Mouse (Mus musculus): ENCODE data around the gene Men1.

Gene Men1

DNA sequence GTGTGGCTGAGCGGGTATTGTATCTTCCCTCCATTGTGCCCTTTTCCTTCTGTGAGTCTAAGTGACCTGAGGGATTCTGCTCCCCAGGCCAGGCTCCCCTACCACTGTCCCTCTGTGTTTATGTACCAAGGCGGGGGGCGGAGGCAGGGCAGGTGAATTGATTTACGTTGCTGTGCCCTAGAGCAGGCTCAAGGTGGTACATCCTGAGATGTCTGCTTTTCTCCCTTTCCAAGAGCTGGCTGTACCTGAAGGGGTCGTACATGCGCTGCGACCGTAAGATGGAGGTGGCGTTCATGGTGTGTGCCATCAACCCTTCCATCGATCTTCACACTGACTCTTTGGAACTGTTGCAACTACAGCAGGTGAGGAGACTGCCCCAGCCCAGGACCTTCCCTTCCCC, 2.1 kb downstream of the Men1 start:
- intact Hi-C loops (cut with DNase I), result no loop called here

DNA sequence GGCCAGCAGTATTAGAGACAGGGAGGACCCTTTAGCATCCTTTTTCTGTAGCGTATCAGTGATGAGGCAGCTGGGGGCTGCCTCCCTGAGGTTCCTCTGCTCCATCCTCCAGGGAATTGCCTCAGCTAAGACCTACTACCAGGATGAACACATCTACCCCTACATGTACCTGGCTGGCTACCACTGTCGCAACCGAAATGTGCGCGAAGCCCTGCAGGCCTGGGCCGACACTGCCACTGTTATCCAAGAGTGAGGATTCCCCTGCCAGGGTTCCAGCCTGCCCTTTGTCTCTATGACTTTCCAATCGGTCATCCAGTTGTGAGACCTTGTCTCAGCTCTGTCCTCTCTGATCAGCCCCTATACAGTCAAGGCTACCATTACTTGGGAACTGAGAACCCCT, 3.4 kb downstream of the Men1 start:
- intact Hi-C loops (cut with DNase I), result no loop called here

GRCm38 (mm10) chr19:6338716-6339115, 3.9 kb downstream of the Men1 start:
- intact Hi-C loops (cut with DNase I), result no loop called here

- intact Hi-C loops (cut with DNase I), result no loop called here
These were observed 4.4 kb downstream of the Men1 start for GRCm38 (mm10) chr19:6339191-6339590.

DNA sequence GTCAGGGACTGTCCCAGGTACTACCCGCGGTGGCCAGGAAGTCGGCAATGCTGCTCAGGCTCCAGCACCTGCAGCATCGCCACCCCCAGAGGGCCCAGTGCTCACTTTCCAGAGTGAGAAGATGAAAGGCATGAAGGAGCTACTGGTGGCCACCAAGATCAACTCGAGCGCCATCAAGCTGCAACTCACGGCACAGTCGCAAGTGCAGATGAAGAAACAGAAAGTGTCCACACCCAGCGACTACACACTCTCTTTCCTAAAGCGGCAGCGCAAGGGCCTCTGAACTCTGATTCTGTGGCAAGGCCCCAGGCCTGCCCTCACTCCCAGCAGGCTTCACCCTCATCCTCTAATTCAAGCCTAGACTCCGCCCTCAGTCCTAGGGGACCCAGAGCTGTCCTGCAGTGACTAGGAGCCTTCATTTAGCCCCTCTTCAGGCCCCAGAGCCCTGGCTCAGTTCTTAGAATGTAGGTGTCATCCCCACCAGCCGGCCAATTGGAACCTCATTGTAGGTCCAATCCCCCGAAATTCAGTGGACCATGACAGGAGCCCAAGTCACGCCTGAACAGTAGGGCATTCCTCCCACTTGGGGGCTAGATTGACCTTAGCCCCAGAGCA, 5.2 kb downstream of the Men1 start:
- intact Hi-C loops (cut with DNase I), result no loop called here

GRCm38 (mm10) chr19:6340524-6341452, 6.0 kb downstream of the Men1 start, which contains the start of gene Map4k2:
Map4k2 (plus strand) TSS chr19:6341135.
- intact Hi-C loops (cut with DNase I), result no loop called here

- intact Hi-C loops (cut with DNase I), result no loop called here
These were observed 6.8 kb downstream of the Men1 start for GRCm38 (mm10) chr19:6341453-6342077.

DNA sequence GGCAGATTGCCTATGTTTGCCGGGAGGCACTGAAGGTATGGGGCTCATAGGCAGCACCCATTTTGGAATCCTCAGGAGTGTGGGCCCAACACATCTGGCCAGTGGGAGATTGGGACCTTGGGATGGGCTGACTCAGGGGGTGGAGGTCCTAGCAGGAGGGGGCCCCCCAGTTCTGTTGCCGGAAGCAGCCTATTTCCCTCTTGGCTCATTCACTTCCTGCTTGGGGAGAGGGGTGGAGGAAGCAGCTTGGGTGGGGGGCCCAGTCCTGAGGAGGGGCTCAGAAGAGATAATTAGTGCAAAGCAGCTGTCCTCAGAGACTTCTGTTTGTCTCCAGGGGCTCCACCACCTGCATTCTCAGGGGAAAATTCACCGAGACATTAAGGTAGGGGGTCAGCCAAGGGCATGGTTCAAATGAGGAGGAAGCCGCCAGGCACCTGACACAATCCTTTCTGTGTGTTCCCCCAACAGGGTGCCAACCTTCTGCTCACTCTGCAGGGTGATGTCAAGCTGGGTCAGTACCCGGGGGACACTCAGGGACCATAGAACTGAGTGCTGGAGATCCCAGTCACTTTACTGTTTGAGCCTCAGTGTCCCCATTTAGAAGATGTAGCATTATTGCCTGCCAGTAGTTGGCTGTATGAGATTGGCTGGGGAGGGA, 7.6 kb downstream of the Men1 start:
- intact Hi-C loops (cut with DNase I), result no loop called here

GRCm38 (mm10) chr19:6343066-6343925, 8.5 kb downstream of the Men1 start:
- intact Hi-C loops (cut with DNase I), result no loop called here

- intact Hi-C loops (cut with DNase I), result no loop called here
These were observed 9.2 kb downstream of the Men1 start for GRCm38 (mm10) chr19:6343996-6344395.

DNA sequence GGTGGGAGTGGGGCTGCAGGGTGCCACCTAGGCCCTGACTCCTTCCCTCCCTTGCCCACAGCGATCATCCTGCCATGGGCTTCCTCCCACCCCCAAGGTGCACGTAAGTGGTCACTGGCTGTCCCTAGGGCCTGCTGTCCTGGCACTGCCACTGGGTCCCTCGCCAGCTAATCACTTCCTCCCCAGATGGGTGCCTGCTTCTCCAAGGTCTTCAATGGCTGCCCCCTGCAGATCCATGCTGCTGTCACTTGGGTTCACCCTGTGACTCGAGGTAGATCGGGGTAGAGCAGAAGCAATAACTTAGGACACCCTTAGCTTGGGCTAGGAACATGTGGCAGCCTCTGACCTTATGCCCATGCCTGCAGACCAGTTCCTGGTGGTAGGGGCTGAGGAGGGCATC, 11.2 kb downstream of the Men1 start:
- intact Hi-C loops (cut with DNase I), result no loop called here

GRCm38 (mm10) chr19:6346661-6347060, 11.9 kb downstream of the Men1 start:
- intact Hi-C loops (cut with DNase I), result no loop called here

DNA sequence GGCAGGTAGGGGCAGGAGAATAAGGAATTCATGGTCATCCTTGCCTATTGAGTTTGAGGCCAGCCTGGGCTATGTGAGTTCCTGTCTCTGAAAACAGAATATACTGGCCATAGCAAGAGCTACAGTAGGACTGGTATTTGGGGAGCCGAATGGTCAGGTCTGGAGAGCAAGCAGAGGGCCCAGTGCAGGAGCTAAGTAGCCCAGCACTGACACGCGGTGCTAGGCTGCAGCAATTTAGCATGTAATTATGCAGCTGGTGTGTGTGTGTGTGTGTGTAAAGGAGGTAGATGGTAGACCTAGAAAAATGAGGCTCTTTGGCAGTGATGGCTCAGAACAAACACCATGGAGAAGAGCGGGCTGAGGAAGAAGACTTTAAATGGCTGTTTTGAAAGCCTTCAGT, 12.8 kb downstream of the Men1 start:
- intact Hi-C loops (cut with DNase I), result no loop called here

- intact Hi-C loops (cut with DNase I), result no loop called here
These were observed 13.9 kb downstream of the Men1 start for GRCm38 (mm10) chr19:6348717-6349116.

- intact Hi-C loops (cut with DNase I), result no loop called here
These were observed 14.6 kb downstream of the Men1 start for GRCm38 (mm10) chr19:6349215-6349983.

- intact Hi-C loops (cut with DNase I), result no loop called here
These were observed 16.8 kb downstream of the Men1 start for GRCm38 (mm10) chr19:6351431-6352106.

GRCm38 (mm10) chr19:6352107-6352505, 17.3 kb downstream of the Men1 start:
- intact Hi-C loops (cut with DNase I), result no loop called here

DNA sequence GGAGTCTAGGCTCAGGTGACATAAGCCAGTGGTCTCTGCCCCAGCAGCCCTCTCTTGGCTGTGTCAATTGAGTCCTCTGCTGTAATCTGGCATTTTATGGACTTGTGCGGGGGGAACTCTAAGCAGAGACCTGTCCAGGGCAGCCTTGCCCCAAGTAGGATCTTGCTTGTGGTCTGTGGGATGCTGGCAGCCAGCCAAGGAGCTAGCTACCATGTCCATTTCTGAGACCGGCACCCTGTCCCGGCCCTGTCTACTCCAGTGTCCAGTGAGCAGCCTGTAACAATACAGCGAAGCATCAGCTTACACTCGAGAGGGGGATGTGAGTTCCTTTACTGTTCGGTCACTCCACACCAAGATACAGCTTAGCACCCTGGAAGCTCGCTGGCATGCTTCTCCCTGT, 19.3 kb downstream of the Men1 start:
- intact Hi-C loops (cut with DNase I), result no loop called here

DNA sequence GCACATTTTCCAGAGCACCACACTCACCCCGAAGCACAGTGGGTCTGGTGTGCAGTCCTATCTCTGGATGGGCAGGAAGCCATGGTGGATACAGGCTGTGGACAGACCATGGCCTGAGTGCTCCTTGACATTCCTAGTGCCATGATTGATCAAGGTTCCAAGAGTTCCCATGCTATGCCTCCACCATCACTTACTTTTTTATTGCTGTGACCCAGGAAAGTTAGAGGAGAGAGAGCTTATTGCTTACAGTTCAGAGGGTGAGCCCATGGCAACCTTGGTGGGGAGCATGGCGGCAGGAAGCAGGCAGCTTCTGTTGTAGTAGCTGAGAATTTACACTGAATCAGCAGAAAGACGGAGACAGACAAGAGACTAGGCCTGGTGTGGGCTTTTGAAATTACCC, 26.5 kb downstream of the Men1 start:
- intact Hi-C loops (cut with DNase I), result no loop called here

GRCm38 (mm10) chr19:6363091-6363410, 28.3 kb downstream of the Men1 start:
- intact Hi-C loops (cut with DNase I), result no loop called here

All from adrenal gland (tissue).